ENCODE assay signal across 8 mouse cellular contexts in genomic region chr3:123266753-123267651, GRCm38 (mm10). TPM values are rescaled to one million over a fixed set of nuclear protein-coding genes. Genes with fewer than 3 reads are reported as not detected.
DNase-seq lines count a peak whose midpoint lies in the region; ATAC-seq lines count a peak whose summit lies in the region.

Gene Sec24d (plus strand): TSS chr3:123267455.

- 3% methylated on average over 68 of the region's 68 CpGs for WGBS in embryonic facial prominence, embryonic 10.5 days
- 3% methylated on average over 68 of the region's 68 CpGs for WGBS in midbrain, embryonic 11.5 days

- peak; percentile 82 for ATAC-seq in granulocyte monocyte progenitor cell, adult 5-6 weeks (replicated peaks; ENCODE audit: poor library complexity, severe bottlenecking)
- peak; percentile 89 for ATAC-seq in midbrain, embryonic 11.5 days (ENCODE audit: low FRiP score)

- H3K4me3 ChIP-seq in embryonic facial prominence, embryonic 10.5 days = peak within 1 kb of the TSS; percentile 82
- H3K4me3 ChIP-seq in midbrain, embryonic 11.5 days (ENCODE audit: low read depth, low read length) = peak within 1 kb of the TSS; percentile 61

- intact Hi-C loops in left cerebral cortex, postnatal 4 days (cut with DNase I) = no loop called here

- DNase-seq in adrenal gland, adult 8-10 months = peak; percentile 82
- DNase-seq in embryonic facial prominence, embryonic 10.5 days (ENCODE audit: low spot score) = peak; percentile 90
- DNase-seq in kidney, adult 11 months = peak; percentile 83
- peak; percentile 76 for DNase-seq in left cerebral cortex, postnatal 4 days
- peak; percentile 96 for DNase-seq in midbrain, embryonic 11.5 days (ENCODE audit: low spot score, missing footprints)
- peak; percentile 83 for DNase-seq in right cerebral cortex, postnatal 4 days
- DNase-seq in yolk sac, embryonic 10.5 days (ENCODE audit: low spot score) = peak; percentile 88

- 0 out of 2 replicates have a peak, but pooled peaks cover 8% of the 10 kb centered on the region for H3K36me3 ChIP-seq in embryonic facial prominence, embryonic 10.5 days (replicated peaks)
- no peaks in the 10 kb centered on the region for H3K36me3 ChIP-seq in midbrain, embryonic 11.5 days (ENCODE audit: control insufficient read depth, insufficient read depth, low read length)

- no peaks in the 10 kb centered on the region for H3K9me3 ChIP-seq in embryonic facial prominence, embryonic 10.5 days
- no peaks in the 10 kb centered on the region for H3K9me3 ChIP-seq in midbrain, embryonic 11.5 days (ENCODE audit: control insufficient read depth, low read length)

- H3K27me3 ChIP-seq in embryonic facial prominence, embryonic 10.5 days (replicated peaks; ENCODE audit: low read depth, poor library complexity, severe bottlenecking) = peaks cover 39% of the 10 kb centered on the region
- H3K27me3 ChIP-seq in midbrain, embryonic 11.5 days (ENCODE audit: control insufficient read depth, insufficient read depth, low read length) = peaks cover 10% of the 10 kb centered on the region; the same call in 1 of the 2 replicates

- H3K4me2 ChIP-seq in midbrain, embryonic 11.5 days = peak within 1 kb of the TSS; percentile 91

- H3K27ac ChIP-seq in embryonic facial prominence, embryonic 10.5 days (replicated peaks) = peak within 1 kb of the TSS; percentile 81
- H3K27ac ChIP-seq in midbrain, embryonic 11.5 days (ENCODE audit: low read depth, low read length) = no peak within 1 kb of the TSS

- peaks cover 9% of the 10 kb centered on the region for H3K4me1 ChIP-seq in embryonic facial prominence, embryonic 10.5 days
- no peaks in the 10 kb centered on the region; the same call in 1 of the 2 replicates for H3K4me1 ChIP-seq in midbrain, embryonic 11.5 days (ENCODE audit: control insufficient read depth, insufficient read depth, low read length)

- peak within 1 kb of the TSS; percentile 49 for H3K9ac ChIP-seq in midbrain, embryonic 11.5 days (ENCODE audit: low read length)

RNA-seq across cellular contexts. Expression of gene Sec24d, which starts in this region (rescaled TPM):
- total RNA-seq in adrenal gland, adult 8-10 months (2022) = 100 to 1,000 TPM in 2 of 4 experiments, 10 to 100 TPM in 2; 70.8 to 195 (median 124) TPM
- 24.4 and 26.9 TPM in 2 replicates for polyA plus RNA-seq in embryonic facial prominence, embryonic 10.5 days (2016; fragmentation: Nextera tagmentation; extraction: Ambion mirVana)
- total RNA-seq in granulocyte monocyte progenitor cell, adult 5-6 weeks (2014; fragmentation: Nextera tagmentation) = 45.6 and 66.7 TPM in 2 replicates
- total RNA-seq in granulocyte monocyte progenitor cell, adult 5-6 weeks (2017) = 43.3 and 61.9 TPM in 2 replicates
- 10 to 100 TPM; 21.1 to 22.7 TPM for total RNA-seq in left cerebral cortex, postnatal 4 days (2021)
- 21.5 and 25.7 TPM in 2 replicates for polyA plus RNA-seq in midbrain, embryonic 11.5 days (2014; fragmentation: Nextera tagmentation; extraction: Ambion mirVana)
